Mouse (Mus musculus) gastrocnemius, postnatal 14 days (tissue): ENCODE measurements around the gene Cfap298. TPM values are rescaled to one million over a fixed set of nuclear protein-coding genes. Genes with fewer than 3 reads are reported as not detected.

Experiments used
- DNase-seq: peaks from one replicate; pipeline ENCODE4 v3.0.0; 2021; ENCODE audit warnings: mixed read lengths
- intact Hi-C: fragments of 180-260 bp; cut with DNase I; formaldehyde crosslinking; loops from one replicate; pipeline ENCODE4 v1.15.1; 2025; ENCODE audit warnings: low total_unique reads
- long read RNA-seq, 2 experiments: library from polyadenylated mRNA; stranded (forward); transcript quantifications; one replicate each; pipeline ENCODE4 v2.0.0; 2021
- total RNA-seq, 2 experiments: library from RNA; stranded (reverse); gene quantifications; 2 replicates each; pipeline ENCODE4 v1.2.3; 2021

Gene Cfap298
- 10 to 100 TPM; 22.4 to 26.8 TPM for total RNA-seq
- long read RNA-seq, experiment 1, transcript Cfap298-201 (7 exons, 1,430 nt): major isoform, 38 of 39 reads
- long read RNA-seq, experiment 1, partial matches to known transcripts: 0 of 39 reads
- long read RNA-seq, experiment 1, other reads (novel, unspliced or antisense): 1 of 39 reads
- long read RNA-seq, experiment 2, transcript Cfap298-201 (7 exons, 1,430 nt): major isoform, 42 of 47 reads
- long read RNA-seq, experiment 2, partial matches to known transcripts: 4 of 47 reads
- long read RNA-seq, experiment 2, other reads (novel, unspliced or antisense): 1 of 47 reads

DNA sequence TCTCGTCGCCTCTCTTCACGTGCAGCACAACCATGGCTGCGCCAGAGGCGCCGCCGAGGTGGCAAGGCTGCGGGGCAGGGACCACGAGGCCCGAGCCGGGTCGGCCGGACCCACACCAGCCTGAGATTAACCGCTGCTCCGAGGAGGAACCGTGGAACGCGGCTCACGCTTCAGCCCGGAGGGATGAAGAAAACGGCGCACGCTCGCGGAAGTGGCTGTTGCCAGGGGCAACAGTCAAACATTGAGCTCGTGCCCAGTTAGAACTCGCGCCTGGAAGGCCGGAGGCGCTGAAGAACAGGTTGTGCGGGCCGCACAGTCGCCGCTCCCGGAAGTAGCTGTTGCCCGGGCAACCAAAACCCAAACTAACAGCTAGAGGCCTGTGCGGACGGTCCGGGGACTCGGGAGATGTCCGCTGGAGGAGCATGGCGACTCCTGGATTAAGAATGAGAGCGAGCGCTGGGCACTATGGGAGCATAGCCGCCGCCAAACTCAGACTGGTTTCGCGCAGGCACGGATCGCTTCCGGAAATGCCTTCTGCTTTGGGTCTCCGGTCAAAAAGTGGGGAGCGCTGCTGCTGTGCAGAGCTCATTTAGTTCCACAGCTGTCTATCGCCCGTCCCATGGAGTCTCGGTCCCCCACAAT lies at the start of gene Cfap298:
Cfap298 (minus strand) TSS at position 428 of the 642 bp plus-strand sequence.
- intact Hi-C loops: no loop called here
- DNase-seq: peak; percentile 91

DNA sequence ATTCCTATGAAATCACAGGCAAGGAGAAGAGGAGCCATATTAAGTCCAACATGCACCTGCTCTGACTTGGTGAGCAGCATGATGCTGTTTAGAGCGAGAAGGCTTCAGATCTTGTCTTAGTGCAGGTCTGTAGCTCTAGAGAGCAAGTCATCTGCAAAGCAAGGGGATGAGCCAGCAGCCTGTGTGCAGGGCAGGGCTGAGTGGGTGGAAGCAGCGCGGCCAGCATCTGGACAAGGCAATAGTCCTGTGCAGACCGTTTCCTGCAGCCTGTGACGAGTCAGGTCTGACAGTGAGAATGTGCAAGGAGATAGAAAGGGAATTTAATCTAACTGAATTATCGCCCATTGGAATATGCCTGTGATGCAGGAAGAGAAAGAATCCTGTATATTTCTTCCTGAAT lies 36.1 kb upstream of the Cfap298 start:
- DNase-seq: no peak
- intact Hi-C loops: no loop called here

DNA sequence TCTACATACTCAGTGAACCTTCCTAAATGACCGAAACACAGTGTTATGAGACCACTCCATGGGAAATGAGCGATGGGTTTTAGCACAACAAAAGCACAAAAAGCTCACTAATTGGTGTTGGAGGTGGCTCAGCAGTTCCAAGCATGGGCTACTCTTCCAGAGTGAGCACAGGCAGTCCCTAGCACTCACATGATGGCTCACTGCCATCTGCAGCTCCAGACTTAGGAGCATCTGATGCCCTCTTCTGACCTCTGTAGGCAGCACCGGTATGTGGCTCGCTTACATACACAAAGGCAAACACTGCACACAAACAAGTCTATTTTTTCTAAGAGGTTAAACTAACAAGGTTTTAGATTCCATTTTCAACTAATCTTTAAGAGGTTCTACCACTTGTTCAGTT lies 31.3 kb upstream of the Cfap298 start:
- no peak for DNase-seq
- intact Hi-C loops: no loop called here

DNA sequence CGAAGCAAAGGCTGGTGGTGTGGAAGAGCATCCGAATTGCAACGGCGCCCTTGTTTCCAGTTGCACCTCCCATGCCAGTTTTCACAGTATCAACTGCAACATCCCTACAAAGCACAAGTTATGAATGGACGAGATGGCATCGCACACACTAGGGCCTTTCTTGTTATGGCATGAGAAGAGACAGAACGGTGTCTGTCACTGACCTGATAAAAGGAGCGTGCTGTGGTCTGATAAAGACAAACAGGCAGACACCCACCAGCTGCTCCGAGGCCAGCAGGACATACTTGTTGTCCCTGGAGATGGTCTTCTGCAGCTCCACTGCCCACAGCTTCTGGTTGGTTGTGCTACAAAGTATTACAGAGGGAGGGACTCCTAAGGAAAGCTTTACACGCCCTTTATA lies 29.4 kb upstream of the Cfap298 start:
- intact Hi-C loops: no loop called here
- no peak for DNase-seq

DNA sequence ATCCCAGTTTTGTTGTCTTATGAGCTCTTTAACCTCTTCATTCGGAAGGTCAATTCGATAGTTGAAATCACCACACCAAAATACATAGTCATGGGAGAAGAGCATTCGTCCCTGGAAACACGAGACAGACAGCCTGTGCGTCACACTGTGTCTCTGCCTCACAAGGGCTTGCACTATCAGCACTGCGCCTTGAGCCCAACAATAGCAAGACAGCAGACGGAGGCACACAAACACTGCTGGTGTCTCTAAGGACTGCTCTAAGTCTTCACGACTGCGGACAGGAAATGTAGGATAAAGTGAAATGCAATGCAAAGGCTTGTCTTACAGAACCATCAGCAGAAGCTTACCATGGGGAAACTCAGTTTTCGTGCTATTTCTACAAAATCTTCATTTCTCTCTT lies 29.0 kb upstream of the Cfap298 start:
- intact Hi-C loops: no loop called here

DNA sequence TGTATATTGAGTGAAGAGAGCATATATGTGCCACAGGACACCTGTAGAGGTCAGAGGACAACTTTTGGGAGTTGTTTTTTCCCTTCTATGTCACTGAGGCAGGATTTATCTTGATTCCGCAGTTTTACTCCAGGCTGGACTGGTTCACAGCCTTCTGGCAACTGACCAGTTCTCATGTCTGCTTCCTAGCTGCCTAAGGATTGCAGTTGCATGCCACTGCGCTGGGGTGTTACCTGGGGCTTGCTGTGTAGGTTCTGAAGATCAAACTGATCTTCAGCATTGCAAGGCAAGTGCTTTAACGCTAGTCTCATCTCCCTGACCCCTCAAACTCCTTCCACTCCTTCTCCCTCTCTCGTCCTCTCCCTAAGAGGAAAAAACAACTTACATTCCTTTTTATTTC lies 28.3 kb upstream of the Cfap298 start:
- intact Hi-C loops: no loop called here
- no peak for DNase-seq

More for the DNA sequence above, 29.0 kb upstream of the Cfap298 start:
- no peak for DNase-seq

DNA sequence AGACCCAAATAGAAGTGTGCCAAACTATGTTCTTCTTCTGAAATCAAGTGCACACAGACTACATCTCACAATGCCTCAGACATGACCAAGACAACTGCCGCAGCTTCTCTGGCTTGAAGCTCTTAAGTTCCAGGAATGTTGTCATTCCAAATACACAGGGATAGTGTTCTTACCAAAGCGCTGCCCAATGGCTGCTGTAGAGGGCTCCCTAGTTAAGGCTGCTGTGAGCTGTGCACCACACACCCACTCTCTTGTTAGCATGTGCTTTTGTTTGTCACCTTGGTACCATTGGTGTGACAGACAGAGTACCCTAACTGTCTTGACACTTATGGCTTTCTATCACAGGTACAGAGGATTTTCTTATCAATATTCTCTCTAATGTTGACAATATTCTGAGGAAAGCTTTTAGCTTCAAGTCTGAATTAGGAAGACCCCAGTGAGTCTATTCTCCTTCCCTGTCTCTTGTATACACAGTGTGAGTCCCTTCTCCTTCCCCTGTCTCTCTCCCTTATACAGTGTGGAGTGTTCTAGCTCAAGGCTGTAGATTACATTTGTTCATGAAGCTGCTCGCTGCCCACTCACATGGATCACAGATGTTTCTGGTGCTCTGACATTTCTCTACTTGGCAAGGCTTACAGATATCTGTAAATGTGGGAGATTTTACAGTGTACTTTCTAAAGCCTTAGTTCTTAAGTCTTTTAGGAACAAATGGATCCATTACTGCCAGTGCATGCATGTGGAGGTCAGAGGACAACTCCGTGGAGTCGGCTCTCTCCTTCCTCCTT lies 23.6 kb upstream of the Cfap298 start:
- DNase-seq: no peak
- intact Hi-C loops: no loop called here

DNA sequence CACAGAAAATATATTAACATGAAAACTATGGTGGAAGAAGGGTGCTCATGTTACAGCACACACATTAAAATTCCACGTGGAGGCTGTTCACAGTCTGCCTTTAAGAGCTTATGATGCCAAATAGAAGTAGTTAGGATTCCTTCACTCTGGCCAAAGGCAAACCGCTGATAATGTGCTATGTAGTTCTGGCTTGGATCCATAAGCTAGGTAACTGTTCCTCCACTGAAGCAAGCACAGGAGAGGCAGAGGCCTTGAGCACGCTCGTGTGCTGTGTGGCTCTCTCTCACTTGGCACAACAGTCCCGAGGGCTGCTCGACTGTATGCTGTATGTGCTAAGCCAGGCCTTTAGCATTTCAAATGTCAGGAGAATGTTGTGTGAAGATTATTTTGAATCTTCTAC lies 20.6 kb upstream of the Cfap298 start:
- no peak for DNase-seq
- intact Hi-C loops: no loop called here

DNA sequence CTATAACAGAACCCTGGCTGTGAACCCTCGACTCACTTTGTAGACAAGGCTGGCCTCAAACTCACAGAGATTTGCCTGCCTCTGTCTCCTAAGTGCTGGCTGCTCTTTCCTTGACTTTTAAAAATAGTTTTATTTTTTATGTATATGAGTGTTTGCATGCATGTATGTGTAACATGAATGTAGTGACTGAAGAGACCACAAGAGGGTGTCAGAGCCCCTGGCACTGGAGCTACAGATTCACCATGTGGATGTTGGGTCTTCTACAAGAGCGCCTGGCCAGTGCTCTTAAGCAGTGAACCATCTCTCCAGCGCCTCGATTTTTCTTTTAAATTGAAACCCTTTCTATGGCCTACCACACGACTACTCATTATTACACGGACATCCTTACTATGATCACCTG lies 18.9 kb upstream of the Cfap298 start:
- intact Hi-C loops: no loop called here
- DNase-seq: no peak

DNA sequence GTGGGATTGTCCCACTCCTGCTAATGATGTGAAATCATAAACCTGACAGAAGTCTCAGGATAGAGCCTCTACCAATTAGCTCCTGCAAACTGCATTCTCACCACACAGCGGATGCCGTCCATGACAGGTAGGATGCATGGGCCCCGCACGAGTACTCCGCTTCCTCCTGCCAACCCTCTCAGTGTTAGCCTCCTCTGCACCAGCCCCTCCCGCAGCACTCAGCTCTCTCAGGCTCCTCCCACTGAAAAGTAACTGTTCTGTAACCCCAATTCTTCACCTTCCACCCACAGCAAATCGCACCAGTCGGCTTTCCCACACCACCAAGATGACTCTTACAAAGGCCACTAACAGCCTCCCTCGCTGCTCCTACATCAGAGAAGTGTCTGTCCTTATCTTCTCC lies 18.2 kb upstream of the Cfap298 start:
- no peak for DNase-seq
- intact Hi-C loops: no loop called here

DNA sequence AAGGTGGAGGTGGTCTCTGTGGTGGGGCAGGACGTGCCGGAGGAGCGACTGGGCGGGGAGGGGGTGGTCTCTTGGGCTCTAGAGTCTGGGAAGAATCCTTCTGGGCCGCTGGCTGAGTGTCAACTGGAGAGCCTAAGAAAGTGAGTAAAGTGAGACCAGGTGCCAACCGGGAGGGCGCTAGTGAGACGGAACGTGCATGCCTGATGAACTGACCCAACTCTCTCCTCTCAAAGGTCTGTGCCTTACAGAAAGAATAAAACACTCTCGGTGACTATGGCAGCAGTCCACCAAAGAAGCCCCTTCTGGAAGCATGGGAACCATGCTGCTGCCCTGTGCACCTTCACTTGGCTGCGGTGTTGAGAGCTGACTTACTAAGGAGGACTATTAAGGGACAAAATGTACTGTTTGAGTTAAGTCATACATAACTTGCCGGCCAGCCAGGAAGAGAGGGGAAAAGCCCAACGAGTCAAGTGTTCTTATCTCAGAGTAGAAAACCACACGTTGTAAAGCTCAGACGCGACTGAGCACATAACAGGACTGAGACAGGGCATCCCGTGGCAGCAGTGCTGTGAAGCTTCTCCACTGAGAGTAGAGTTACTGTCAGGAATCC lies 15.5 kb upstream of the Cfap298 start:
- no peak for DNase-seq
- intact Hi-C loops: no loop called here

DNA sequence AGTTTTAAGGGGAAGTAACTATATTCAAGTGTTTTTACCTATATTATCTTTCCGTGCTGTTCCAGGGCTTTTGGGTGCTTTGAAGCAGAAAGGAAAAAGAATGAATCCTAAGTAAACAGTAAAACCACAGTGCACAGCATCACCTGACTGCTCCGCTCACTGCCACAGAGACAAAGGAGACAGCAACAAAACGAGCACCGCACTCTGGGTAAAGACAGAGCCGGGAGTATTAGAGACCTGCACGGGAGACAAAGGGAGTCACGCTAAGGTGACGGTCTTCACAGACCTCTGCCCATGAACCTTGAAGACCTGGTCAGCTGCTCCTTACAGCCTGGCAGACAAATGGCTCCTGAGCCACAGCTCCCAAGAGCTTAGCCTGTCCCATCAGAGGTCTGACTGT lies 12.1 kb upstream of the Cfap298 start:
- intact Hi-C loops: no loop called here

DNA sequence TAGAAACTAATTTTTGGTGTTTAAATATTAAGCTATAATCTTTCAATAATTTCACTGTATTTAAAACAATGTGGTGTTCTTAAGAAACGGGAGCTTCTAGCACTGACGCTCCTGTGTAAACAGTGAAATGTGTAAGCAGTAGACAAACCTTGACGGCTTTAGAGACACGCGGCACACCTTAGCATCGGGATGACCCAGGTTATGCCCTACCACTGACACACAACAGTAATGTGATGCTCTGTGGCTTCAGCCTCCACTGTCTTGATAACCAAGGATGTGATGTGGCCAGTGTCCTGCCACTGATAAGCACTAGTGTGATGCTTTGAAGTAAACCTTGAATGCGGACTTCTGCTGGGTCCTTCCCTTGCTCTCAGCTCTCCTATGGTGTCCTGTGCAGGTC lies 6.3 kb upstream of the Cfap298 start:
- DNase-seq: no peak
- intact Hi-C loops: no loop called here

More for the DNA sequence above, 12.1 kb upstream of the Cfap298 start:
- no peak for DNase-seq

DNA sequence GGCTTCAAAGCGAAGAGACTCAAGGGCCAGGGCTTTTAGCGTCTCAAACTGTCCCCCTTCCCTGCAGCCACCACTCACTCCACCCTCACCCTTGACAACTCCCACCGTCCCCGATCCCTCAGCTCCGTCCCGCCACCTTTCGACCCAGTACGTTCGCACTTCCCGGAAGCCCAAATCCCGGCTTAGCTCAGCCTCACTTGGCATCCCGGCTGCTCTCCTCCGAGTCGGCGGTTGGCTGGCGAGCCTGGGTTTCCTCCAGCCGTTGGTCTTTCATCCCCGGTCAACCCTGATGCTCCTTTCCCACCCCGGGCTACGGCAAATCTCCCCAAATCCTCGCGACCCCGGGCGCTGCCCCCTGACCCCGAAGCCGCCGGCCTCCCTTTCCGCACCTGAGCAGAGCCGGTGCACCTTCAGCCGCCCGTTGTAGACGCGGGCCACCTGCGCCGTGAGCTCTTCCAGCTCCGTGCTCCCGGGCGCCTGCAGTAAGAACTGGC lies 674 bp downstream of the Cfap298 start:
- DNase-seq: peak; percentile 74
- intact Hi-C loops: no loop called here

DNA sequence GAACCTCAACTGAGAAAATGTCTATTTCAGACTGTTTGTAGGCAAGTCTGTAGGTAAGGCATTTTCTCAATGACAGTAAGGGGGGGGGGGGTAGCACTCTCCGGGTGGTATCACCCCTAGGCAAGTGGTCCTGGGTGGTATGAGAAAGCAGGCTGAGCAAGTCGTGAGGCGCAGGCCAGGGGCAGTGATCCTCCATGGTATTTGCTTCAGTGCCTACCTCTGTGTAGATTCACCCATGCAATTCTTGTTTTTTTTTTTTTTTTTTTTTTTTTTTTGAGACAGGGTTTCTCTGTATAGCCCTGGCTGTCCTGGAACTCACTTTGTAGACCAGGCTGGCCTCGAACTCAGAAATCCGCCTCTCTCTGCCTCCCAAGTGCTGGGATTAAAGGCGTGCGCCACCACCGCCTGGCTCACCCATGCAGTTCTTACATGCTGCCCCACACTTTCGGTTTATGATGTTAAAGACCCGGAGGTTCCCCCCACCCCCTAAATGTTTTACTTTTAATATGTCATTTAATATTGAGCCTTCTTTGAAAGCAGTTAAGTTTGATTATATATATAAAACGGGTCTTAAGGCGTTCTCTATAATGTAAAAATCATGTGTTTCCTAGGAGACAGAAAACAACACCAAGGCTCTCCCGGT lies 1.3 kb downstream of the Cfap298 start:
- intact Hi-C loops: no loop called here
- DNase-seq: no peak

DNA sequence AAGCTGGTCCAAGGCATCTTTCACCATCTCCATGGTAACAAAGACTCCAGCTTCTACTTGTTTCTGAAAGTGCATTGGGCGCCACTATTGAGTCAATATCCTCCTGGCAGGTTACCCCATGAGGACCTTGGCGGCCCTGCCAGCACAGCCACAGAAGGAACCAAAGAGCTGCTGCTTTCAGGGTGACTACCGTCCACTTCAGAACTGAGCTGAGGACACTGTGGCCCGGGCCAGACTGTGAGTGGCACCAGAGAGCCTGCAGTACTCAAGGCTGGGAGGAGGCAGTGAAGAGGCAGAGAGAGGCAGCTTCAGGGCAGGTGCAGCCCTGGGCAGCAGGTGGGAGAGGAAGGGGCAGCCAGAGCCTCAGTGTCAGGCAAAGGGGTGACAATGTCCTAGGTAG lies 7.5 kb downstream of the Cfap298 start:
- intact Hi-C loops: loop anchor here (10.0 kb wide), 1 partner anchor 103 kb away; the partner anchor contains the start of gene Eva1c
- DNase-seq: no peak

DNA sequence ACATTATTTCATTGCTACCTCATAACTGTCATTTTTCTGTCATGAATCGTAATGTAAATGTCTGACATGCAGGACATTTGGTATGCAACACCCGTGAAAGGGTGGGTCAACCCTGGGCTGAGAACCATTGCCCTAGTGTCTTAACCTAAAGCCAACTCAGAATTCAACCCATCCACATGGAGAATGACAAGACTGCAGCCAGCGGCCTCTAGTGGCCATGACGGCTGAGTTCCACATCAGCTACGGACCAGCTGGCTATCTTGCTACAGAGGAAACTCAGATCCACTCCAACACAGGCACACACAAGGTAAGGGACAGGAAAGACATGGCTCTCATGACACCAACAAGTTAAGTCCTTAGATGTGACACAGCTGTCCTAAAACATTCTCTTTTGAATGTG lies 9.5 kb downstream of the Cfap298 start:
- intact Hi-C loops: loop anchor here (10.0 kb wide), 1 partner anchor 101 kb away; the partner anchor contains the start of gene Eva1c
- DNase-seq: peak; percentile 67

DNA sequence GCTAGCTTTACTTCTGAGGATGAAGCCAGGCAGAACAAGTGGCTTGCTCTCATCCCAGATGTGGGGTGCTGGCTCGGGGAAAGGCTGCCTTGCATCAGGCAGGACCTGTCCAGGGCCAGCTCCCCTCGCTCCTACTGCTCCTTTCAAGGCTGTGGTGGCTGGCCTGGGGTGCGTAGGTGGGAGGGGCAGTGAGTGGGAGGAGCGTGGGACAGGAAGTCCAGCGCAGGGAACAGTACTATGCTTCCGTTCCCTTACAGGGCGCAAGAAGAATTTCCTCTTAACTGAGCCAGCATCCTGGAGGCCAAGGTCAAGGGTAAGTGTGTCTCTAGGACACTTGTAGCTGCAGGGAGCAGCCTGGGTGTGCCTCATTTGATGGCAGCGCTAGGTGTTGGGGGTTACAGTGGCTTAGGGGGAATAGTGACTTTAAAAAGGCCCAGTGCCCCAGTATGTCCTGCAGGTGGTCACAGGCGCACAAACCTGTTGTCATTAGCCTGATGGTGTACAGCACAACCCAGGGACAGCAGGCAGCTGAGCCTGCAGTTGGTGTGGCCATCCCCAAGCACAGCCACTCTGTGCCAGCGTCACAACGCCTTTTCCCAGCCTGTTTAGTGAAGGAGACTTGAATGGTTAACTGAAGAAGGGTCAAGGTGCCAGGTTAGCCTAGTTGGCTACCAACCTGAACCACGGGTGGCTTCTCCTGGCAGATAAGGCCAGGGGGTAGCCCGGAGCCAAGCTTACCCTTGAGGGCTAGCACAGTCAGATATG lies 10.1 kb downstream of the Cfap298 start:
- peak; percentile 18 for DNase-seq
- intact Hi-C loops: loop anchor here (10.0 kb wide), 1 partner anchor 100 kb away; the partner anchor contains the start of gene Eva1c
